Mouse (Mus musculus): Measurements from ENCODE around the gene Adh6a.

DNA sequence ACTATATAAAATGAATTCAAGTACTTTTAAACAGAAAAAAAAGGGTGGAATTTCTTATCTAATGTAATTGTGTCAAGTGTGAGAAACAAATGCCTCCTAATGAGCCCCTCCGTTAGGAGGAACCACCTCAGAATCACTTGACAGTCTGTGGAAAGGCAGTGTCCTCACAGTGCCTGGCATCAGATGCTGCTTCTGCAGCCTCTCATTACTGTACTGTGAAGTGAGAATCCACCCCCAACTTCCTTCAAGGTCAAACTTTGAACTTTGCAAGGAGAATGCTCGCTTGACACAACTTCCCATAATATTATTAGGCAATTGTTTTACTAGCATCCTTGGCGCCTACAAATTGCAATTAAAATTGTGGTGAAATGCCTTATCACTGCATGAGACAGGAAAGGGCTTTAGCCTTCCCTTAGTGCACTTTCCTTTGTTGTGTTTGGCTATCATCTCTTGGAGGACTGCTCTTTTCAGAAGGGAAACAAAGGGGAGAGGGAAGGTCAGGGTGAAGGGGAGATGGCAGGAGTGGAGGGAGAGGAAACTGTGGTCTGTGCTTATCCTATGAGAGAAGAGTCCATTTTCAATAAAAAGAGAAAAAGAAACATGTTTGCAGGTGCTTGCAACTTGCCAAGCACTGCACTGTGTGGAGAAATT lies 23.1 kb downstream of the Adh6a start:
- TF ChIP-seq CTCF (IDR thresholded peaks at IDR 0.05; ENCODE audit: extremely low read depth, insufficient read length, insufficient replicate concordance, low read depth, low read length) (no peak), POLR2A (IDR thresholded peaks at IDR 0.05; ENCODE audit: low read depth, low read length) (no peak)

All from small intestine, adult 2 months (tissue).